Comparison of ENCODE assay signal across 27 mouse cellular contexts in genomic region chr14:100095730-100096129, GRCm38 (mm10).
A peak's percentile ranks its signal among the peaks of the same experiment; 100 is the strongest.
DNase-seq lines count a peak whose midpoint lies in the region; ATAC-seq and TF ChIP-seq lines count a peak whose summit lies in the region.
"Had no signal": no experiment of that assay in that cellular context is flagged by ENCODE, and none has a peak within 500 bp of the region (broad histone marks: within the 10 kb centered on the region; RNA-seq: fewer than 3 reads in every experiment).

No protein-coding gene starts in this region.

- WGBS in liver, adult 2 months: 20% methylated on average over 3 of the region's 3 CpGs
- 52% methylated on average over 3 of the region's 3 CpGs for WGBS in liver, embryonic 12.5 days (ENCODE audit: insufficient replicate concordance)
- 53% methylated on average over 3 of the region's 3 CpGs for WGBS in intestine, embryonic 15.5 days
- WGBS in intestine, embryonic 16.5 days: 56% methylated on average over 3 of the region's 3 CpGs

- TF ChIP-seq POLR2A in liver, adult 2 months (IDR thresholded peaks at IDR 0.05; ENCODE audit: extremely low read depth, insufficient read depth, low read length): no peak

- no peak overlapping the region for H3K4me3 ChIP-seq in liver, adult 2 months (ENCODE audit: insufficient read depth, low read depth, low read length)
- no peak overlapping the region for H3K4me3 ChIP-seq in liver, embryonic 12.5 days
- no peak overlapping the region for H3K4me3 ChIP-seq in intestine, embryonic 15.5 days (replicated peaks)
- H3K4me3 ChIP-seq in intestine, embryonic 16.5 days (ENCODE audit: low read length): no peak overlapping the region
- H3K4me3 ChIP-seq: embryonic facial prominence, embryonic 10.5 days; embryonic facial prominence, embryonic 13.5 days; erythroblast, embryonic 14.5 days; forebrain, embryonic 12.5 days; forebrain, embryonic 15.5 days; heart, embryonic 12.5 days; heart, embryonic 15.5 days; hindbrain, embryonic 10.5 days; hindbrain, embryonic 13.5 days had no signal

- TF ChIP-seq CTCF in liver, adult 2 months (IDR thresholded peaks at IDR 0.05; ENCODE audit: low read depth, low read length): no peak

- DNase-seq in liver, adult 2 months (ENCODE audit: extremely low read depth, low read depth, low spot score): peak; percentile 54
- DNase-seq in thymus, postnatal 25 days: no peak
- DNase-seq in testis, postnatal 14 days (ENCODE audit: low spot score): no peak
- DNase-seq: adrenal gland, adult 2 months; adrenal gland, postnatal 14 days; cerebellum, adult 11 months; cerebellum, adult 2 months; cerebellum, adult 9-11 months; cerebellum, postnatal 36 days; embryo, embryonic 11 days; gastrocnemius, postnatal 25 days; heart, adult 18-20 months; heart, postnatal 10 days; heart, postnatal 36 days had no signal

- no peaks in the 10 kb centered on the region for H3K27me3 ChIP-seq in liver, adult 2 months (ENCODE audit: control insufficient read depth, insufficient read depth, low read length)
- H3K27me3 ChIP-seq in liver, embryonic 12.5 days (replicated peaks): no peaks in the 10 kb centered on the region
- no peaks in the 10 kb centered on the region for H3K27me3 ChIP-seq in intestine, embryonic 15.5 days (replicated peaks)
- no peaks in the 10 kb centered on the region for H3K27me3 ChIP-seq in intestine, embryonic 16.5 days (replicated peaks; ENCODE audit: control insufficient read depth, insufficient read depth, low read length)
- H3K27me3 ChIP-seq: embryonic facial prominence, embryonic 13.5 days; forebrain, embryonic 12.5 days; forebrain, embryonic 15.5 days; heart, embryonic 12.5 days; heart, embryonic 15.5 days; hindbrain, embryonic 13.5 days had no signal

- no peaks in the 10 kb centered on the region; the same call in 1 of the 2 replicates for H3K36me3 ChIP-seq in liver, adult 2 months (ENCODE audit: control insufficient read depth, insufficient read depth, low read length)
- H3K36me3 ChIP-seq in liver, embryonic 12.5 days: no peaks in the 10 kb centered on the region
- no peaks in the 10 kb centered on the region for H3K36me3 ChIP-seq in intestine, embryonic 15.5 days
- H3K36me3 ChIP-seq in intestine, embryonic 16.5 days (ENCODE audit: control insufficient read depth, insufficient read depth, low read length): no peaks in the 10 kb centered on the region
- H3K36me3 ChIP-seq: embryonic facial prominence, embryonic 10.5 days; embryonic facial prominence, embryonic 13.5 days; forebrain, embryonic 12.5 days; forebrain, embryonic 15.5 days; heart, embryonic 12.5 days; heart, embryonic 15.5 days; hindbrain, embryonic 10.5 days; hindbrain, embryonic 13.5 days had no signal

- H3K9me3 ChIP-seq in liver, embryonic 12.5 days (replicated peaks): no peaks in the 10 kb centered on the region
- no peaks in the 10 kb centered on the region for H3K9me3 ChIP-seq in intestine, embryonic 15.5 days
- H3K9me3 ChIP-seq in intestine, embryonic 16.5 days (ENCODE audit: control insufficient read depth, low read length): no peaks in the 10 kb centered on the region
- H3K9me3 ChIP-seq: embryonic facial prominence, embryonic 10.5 days; embryonic facial prominence, embryonic 13.5 days; forebrain, embryonic 12.5 days; forebrain, embryonic 15.5 days; heart, embryonic 12.5 days; heart, embryonic 15.5 days; hindbrain, embryonic 10.5 days; hindbrain, embryonic 13.5 days had no signal

- ATAC-seq in liver, embryonic 12.5 days: no peak
- peak; percentile 84 for ATAC-seq in intestine, embryonic 15.5 days
- ATAC-seq in intestine, embryonic 16.5 days: peak; percentile 90
- ATAC-seq: CD4-positive, CD25-positive, alpha-beta regulatory T cell, adult 4 months; forebrain, embryonic 15.5 days had no signal

- no peak overlapping the region for H3K4me2 ChIP-seq in liver, embryonic 12.5 days
- no peak overlapping the region for H3K4me2 ChIP-seq in intestine, embryonic 15.5 days (replicated peaks)
- no peak overlapping the region for H3K4me2 ChIP-seq in intestine, embryonic 16.5 days (ENCODE audit: low read depth, low read length)
- H3K4me2 ChIP-seq: embryonic facial prominence, embryonic 13.5 days; forebrain, embryonic 12.5 days; forebrain, embryonic 15.5 days; heart, embryonic 15.5 days; hindbrain, embryonic 13.5 days had no signal

- H3K79me2 ChIP-seq in liver, adult 2 months (ENCODE audit: control insufficient read depth, insufficient read depth, low read length): peaks cover 3% of the 10 kb centered on the region; the same call in 1 of the 2 replicates

- no peak overlapping the region for H3K9ac ChIP-seq in liver, adult 2 months (ENCODE audit: low read depth, low read length)
- no peak overlapping the region for H3K9ac ChIP-seq in liver, embryonic 12.5 days
- no peak overlapping the region for H3K9ac ChIP-seq in intestine, embryonic 15.5 days
- no peak overlapping the region for H3K9ac ChIP-seq in intestine, embryonic 16.5 days (ENCODE audit: low read depth, low read length)
- H3K9ac ChIP-seq: embryonic facial prominence, embryonic 13.5 days; forebrain, embryonic 12.5 days; forebrain, embryonic 15.5 days; heart, embryonic 12.5 days; heart, embryonic 15.5 days; hindbrain, embryonic 13.5 days had no signal

- peaks cover 7% of the 10 kb centered on the region; the same call in 1 of the 2 replicates for H3K4me1 ChIP-seq in liver, adult 2 months (ENCODE audit: control insufficient read depth, insufficient read depth, low read length)
- 0 out of 2 replicates have a peak, but pooled peaks cover 4% of the 10 kb centered on the region for H3K4me1 ChIP-seq in liver, embryonic 12.5 days
- peaks cover 3% of the 10 kb centered on the region for H3K4me1 ChIP-seq in intestine, embryonic 15.5 days (replicated peaks)
- H3K4me1 ChIP-seq in intestine, embryonic 16.5 days (ENCODE audit: control insufficient read depth, insufficient read depth, low read length): 0 out of 2 replicates have a peak, but pooled peaks cover 4% of the 10 kb centered on the region
- H3K4me1 ChIP-seq: embryonic facial prominence, embryonic 13.5 days; heart, embryonic 12.5 days; heart, embryonic 15.5 days had no signal

- H3K27ac ChIP-seq in liver, adult 2 months (replicated peaks; ENCODE audit: insufficient read depth, low read depth, low read length): no peak overlapping the region
- no peak overlapping the region for H3K27ac ChIP-seq in liver, embryonic 12.5 days
- H3K27ac ChIP-seq in intestine, embryonic 15.5 days: no peak overlapping the region
- H3K27ac ChIP-seq in intestine, embryonic 16.5 days (ENCODE audit: low read length): no peak overlapping the region
- H3K27ac ChIP-seq: embryonic facial prominence, embryonic 10.5 days; embryonic facial prominence, embryonic 13.5 days; forebrain, embryonic 12.5 days; forebrain, embryonic 15.5 days; heart, embryonic 15.5 days; hindbrain, embryonic 10.5 days; hindbrain, embryonic 13.5 days had no signal
